Mouse (Mus musculus) brain, adult 2 months (tissue): ENCODE results near the gene Atp13a1.
A peak's percentile ranks its signal among the peaks of the same experiment; 100 is the strongest.

ENCODE experiments used
- DNase-seq: peaks from one replicate; pipeline ENCODE4 v3.0.0; 2011; ENCODE audit warnings: low read depth, low spot score

Gene Atp13a1

DNA sequence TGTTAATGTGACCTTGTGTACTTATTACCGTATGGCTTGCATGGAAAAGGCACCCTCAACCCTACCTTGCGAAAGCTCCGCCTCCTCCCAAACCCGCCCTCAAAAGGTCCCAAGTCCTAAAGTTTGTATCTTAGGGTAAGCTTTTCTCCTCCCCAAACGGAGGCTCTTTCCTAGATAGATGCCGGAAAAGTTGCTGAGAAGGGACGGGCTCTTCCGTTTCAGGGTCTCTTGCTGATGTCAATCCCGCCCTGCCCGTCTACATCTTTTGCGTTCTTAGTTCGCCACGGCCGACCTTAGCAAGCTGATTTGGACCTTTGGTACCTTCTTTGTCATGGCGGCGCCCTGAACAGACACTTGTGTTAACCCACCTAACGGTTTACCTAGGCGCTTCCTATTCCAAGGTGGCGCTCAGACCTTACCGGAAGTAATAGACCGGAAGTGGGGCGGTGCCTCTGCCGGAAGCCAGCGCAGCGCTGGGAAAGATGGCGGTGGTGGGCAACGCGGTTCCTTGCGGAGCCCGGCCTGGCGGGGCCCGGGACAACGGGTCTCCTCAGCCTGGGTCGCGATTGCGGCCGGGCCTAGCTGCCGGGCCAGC, at the start of gene Atp13a1, which contains the start of gene Zfp866:
Gene Atp13a1, plus strand, starts transcription at position 391 of the 595 bp plus-strand sequence.
Gene Zfp866, minus strand, starts transcription at position 406 of the 595 bp plus-strand sequence.
- peak; percentile 95 for DNase-seq

DNA sequence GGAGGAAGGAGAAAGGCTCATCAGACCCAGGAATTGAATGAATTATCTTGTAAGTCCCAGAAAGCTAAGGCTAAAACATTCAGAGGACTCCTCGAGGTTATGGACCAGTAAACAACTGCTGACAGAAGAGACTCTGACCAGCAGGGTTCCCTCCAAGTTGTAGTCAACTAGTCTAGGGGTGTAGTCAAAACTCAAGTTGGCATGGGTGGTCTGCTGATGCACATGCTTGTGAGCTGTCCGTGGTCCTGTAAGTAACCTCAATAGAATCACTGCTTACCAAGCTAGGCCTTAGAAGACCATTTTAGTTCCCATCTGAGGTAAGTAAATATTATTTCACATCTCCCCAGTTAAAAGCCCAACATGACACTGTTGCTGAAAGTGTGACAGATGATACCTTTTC, 49.7 kb upstream of the Atp13a1 start:
- no peak for DNase-seq

DNA sequence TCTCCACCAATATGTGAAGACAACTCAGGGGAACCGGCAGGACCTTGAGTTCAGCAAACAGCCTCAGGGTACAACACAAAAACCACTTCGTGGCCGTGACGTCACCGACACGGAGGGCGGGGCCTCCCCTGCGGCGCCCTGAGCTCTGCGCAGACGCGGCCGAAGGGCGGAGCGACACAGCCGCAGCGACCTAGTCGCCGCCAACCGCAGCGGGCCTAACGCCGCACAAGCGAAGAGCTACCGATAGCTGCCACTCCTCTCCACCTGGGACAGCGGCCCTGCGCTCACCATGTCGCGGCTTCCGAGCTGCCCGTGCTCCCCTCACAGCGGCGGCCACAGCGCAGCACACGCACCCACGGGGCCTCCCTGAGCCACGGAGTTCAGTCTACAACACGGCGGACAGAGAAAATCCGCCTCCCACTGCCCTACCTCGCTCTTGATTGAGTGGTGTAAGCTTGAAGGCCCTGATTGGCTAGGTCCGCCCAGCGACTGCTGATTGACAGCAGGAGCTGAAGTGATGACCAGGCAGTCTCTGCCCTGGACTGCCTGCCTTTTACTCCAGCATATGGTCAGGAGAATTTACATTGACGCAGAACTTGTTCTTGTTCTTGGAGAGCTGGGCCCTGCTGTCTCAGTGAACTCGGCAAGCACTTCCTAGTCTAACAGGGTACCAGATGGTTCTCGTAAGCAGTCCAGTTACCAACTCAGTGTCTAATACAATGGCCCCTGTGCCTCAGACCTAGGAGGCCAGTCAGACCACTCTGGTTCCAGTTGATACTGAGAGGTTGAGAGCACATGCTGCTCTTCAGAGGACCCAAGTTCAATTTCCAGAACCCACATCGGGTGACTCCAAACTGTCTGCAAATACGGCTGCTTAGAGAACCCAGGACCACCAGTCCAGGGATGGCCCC, 41.2 kb upstream of the Atp13a1 start, which contains the start of gene Zfp963:
Gene Zfp963, minus strand, starts transcription at position 427 of the 911 bp plus-strand sequence.
- peak; percentile 99 for DNase-seq

DNA sequence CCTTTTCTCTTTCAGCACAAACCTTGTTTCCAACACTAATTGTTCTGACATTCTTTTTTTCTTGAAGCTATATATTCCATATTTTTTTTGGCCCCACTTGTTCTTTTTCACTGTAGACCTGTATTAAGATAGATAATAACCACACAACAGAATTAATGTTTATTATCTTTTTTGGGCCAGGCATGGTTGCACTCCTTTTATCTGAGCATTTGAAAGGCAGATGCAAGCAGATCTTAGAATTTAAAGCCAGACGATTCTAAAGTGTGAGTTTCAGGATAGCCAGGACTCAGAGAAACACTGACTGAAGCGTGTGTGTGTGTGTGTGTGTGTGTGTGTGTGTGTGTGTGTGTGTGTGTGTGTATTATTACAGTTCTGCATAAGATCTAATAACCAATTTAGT, 38.5 kb upstream of the Atp13a1 start:
- no peak for DNase-seq

DNA sequence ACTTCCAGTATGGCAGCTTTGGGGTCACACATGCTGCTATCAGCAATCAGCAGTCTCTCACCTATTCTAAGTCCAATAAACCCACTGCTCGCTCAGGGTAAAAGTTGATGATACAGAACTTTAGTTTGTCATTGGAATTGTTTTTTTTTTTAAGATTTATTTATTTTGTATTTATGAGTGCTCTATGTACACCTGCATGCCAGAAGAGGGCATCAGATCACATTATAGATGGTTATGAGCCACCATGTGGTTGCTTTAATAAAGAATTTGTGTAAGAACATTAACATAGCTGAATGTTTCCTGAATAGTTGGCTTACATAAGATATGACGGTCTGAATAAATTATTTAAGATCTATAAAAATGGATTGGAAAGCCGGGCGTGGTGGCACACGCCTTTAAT, 32.6 kb upstream of the Atp13a1 start:
- no peak for DNase-seq

DNA sequence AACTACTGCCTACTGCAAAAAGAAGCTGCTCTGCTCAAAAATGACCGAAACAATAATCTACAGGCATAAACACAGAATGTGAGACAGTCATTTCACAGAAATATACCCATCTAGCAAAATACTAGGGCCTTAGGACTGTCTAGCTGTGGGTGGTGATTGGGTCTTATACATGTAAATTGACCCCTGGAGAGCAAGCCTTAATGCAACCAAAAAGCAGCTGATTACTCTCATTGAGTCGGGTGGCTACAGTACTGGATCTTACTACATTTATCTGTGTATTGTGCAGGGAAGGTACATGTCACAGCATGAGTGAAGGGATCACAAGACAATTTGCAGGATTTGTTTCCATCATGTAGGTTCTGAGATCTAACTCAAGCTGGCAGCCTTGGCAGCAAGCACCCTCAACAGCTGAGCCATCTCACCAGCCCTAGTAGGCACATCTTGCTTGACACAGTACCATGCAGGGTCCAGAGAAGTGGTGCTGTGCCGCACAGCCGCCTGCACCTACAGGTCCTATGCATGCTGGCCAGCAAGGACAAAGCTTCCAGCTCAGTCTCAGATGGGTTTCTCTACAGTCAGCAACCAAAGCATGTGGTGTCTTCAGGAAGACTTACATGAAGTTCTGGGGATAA, 29.0 kb upstream of the Atp13a1 start:
- DNase-seq = no peak

DNA sequence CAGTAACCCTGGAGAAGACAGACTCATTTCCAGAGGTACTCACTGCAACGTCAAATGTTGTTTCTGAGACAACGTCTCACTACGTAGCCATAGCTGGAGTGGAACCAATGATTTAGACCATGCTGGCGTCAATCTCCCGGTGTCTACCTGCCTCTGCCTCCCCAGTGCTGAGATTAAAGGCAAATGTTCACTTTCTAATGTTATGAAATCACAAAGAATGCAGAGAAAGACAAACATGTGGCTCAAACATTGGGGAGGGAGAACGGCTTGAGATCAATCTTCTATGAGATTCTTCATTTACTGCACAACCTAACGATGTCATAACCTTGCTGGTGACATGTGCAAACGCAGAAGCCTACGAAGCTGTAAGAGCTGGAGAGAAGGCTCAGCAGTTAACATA, 19.7 kb upstream of the Atp13a1 start:
- DNase-seq = no peak

DNA sequence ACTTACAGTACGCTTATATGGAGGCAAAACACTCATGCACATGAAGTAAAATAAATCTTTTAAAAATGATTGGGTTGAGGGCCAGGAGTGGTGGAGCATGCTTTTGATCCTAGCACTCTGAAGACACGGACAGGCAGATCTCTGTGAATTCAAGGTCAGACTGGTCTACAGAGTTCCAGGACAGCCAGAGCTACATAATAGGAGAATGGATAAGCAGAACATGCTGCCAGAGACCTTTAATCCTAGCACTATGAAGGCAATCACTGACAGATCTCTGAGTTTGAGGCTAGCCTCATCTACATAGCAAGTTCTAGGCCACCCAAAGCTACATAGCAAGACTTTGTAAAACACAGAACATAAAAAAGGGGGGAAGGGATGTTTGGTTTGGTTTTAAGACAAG, 18.9 kb upstream of the Atp13a1 start:
- DNase-seq = no peak

DNA sequence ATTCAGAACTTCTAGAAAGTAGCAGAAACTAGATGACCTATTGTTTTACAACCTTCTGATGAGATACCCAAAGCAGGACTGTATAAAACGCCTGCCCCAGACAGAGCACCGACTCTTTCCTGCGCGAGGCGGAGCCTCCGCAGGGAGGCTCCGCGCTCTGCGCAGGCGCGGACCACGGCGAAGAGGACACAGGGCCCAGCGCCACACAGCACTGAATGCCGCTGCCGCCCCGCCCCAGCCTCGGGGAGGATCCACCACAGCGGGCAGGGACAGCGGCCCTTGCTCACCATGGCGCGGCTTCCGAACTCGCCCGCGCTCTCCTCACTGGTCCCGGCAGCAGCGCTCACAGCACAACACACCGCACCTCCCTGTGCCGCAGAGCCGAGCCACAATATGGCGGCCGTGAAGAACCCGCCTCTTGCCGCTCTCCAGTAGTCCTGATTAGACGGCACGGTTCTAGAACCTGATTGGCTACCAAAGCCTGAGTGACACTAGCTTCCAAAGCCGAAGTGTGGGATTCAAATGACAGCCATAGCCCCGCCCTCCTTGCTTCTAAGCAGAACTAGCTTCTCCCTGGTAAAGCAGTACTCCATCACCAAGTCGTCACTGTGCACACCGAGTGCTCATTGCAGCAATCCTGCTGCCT, 16.3 kb upstream of the Atp13a1 start, which contains the start of gene Gm20422:
Gene Gm20422, minus strand, starts transcription at position 384 of the 646 bp plus-strand sequence.
- DNase-seq = peak; percentile 100

DNA sequence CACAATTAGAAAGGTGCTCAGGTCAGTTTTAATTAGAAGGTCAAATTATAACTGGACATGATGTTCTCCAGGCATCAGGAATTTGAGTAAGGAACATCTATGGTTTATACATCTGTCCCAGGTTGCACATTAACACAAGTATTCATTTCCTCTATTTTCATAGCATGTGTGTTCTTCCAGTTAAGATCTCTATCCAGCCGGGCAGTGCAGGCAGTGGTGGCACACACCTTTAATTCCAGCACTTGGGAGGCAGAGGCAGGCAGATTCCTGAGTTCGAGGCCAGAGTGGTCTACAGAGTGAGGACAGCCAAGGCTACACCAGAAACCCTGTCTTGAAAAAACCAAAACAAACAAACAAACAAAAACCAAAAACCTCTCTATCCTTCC, 15.8 kb upstream of the Atp13a1 start:
- no peak for DNase-seq

DNA sequence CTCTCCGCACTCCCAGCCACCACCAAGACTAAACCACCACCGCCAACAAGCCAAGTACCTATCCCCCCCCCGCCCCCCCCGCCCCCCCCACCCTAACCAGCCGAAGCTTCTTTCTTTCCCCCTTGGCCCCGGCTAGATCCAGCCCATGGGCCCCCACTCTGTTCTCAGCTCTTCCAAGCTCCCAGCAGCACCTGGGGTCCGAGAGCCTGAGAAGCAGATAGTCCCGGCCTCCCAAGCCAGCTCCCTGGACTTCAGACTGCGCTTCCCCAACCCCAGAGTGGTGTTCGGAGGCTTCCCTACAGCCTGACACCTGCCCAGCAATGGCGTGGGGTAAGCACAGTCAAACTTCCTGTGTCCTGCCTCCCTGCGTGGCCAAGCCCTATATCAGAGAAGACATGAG, 13.9 kb upstream of the Atp13a1 start:
- DNase-seq = no peak

DNA sequence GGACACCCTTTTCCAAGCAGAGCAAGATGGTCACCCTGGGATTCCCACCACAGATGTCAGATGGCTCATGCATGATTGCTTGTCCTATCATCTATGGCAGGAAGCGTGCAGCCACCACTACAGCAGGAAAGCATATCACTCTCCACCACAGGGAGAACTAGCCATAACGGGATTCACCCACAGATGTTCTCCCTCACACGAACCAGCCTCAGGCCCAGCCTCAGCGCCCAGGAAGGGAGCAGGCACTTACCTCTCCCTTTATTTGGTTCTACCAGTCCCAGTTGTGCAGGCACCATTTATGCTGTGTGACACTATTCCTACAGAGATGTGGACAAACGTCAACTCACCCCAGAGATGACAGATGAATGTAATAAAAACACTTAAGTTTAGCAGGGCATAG, 1.9 kb upstream of the Atp13a1 start:
- DNase-seq = no peak

DNA sequence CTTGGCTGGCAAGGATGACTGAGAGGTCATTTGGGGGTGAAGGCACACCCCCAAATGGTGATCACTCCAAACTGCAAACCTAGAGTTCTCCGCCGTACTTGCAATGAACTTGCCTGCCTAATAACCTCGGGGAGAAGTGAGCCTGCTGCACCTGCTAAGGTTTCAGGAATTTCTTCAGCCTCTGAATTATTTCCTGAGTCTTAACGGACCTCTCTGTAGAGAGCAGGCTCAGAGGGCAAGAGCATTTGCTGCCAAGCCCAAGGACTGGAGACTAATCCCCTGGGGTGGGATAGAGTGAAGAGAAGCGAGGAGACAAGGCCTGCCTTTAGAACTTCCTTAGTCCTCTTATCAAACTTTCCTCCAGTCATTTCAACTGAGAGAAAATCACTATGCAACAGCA, 1.2 kb upstream of the Atp13a1 start:
- DNase-seq = no peak

DNA sequence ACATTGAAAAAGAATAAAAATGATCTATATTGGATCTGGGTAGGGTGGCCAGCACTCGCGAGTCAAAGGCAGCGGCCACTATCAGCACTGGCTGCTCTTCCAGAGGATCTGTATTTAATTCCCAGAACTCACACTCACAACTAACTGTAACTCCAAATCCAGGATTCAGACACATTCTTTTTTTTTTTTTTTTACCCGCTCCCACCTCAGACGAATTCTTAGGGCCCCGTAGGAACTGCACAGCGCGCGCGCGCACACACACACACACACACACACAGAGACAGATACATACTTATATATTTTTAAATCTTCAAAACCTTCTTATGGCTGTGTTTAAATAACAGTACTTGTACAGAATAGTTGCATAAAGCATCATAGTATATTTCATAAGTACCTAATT, 599 bp upstream of the Atp13a1 start:
- peak; percentile 12 for DNase-seq

DNA sequence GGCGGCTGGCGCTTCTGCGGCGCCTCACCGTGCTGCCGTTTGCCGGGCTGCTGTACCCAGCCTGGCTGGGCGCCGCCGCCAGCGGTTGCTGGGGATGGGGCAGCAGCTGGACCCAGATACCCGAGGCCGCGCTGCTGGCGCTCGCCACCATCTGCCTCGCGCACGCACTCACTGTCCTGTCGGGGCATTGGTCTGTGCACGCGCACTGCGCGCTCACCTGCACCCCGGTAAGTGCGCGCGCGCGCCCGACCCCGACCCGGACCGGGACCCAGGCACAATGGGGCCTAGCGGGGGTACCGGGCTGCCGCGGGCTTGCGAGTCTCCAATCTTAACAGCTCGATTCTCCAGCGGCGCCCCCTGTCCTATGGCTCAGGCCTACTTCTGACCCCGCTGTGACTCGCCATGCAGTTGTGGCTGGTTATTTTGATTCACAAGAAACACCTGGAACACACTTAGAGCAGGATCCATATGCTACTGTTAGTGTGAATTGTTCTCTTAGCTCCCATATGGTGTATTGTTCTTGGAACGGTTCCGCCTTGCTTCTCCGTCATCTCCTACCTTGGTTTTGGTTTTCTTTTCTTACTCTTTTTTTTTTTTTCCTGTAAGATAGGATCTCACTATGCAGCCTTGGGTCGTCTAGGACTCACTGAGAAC, 579 bp downstream of the Atp13a1 start:
- DNase-seq = peak; percentile 66

DNA sequence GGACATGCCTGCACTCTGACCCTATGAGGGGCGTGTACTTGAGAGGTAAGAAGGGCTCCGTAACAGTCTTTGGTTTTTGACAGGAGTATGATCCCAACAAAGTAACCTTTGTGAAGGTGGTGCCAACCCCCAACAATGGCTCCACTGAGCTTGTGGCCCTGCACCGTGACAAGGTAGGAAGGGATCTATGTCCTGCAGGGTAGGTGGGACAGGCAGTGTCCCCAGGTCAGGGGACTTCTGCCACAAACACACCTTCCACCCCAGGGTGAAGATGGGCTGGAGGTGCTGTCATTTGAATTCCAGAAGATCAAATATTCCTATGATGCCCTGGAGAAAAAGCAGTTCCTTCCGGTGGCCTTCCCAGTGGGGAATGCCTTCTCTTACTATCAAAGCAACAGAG, 2.7 kb downstream of the Atp13a1 start:
- no peak for DNase-seq

DNA sequence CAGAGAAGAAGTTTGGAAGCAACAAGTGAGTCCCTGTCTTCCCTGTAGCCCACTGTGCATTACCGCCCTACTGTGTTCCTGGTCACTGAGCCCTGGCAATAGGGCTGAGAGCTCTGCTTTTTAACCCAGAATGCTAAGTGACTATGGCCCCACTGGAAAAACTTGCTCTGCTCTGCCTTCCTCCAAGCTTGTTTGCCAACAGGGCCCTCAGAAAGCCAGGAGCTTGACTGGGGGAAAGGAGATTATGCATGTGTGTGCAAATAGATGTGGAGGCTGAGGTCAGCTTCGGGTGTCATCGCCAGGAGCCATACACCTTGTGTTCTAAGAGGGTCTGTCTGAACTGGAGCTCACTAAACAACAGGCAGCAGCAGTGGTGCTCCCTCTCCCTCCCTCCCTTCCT, 3.1 kb downstream of the Atp13a1 start:
- no peak for DNase-seq

DNA sequence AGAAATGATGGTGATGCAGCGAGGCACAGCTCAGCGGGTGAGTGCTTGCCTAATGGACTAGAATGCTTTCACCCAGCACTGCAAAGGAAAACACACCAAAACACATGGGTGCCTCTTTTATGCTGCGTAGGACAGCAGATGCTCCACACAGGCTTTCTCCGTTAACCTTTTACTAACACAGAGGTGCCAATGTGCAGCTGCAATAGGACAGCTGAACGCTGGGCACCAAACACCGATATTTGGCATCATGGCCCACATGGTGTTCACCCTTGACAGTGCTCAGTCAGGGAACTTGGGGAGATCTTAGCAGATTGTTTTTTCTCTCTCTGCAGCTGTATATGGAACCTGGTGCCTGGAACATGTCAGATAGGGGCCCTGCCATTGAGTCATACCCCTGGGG, 3.9 kb downstream of the Atp13a1 start:
- DNase-seq = no peak

DNA sequence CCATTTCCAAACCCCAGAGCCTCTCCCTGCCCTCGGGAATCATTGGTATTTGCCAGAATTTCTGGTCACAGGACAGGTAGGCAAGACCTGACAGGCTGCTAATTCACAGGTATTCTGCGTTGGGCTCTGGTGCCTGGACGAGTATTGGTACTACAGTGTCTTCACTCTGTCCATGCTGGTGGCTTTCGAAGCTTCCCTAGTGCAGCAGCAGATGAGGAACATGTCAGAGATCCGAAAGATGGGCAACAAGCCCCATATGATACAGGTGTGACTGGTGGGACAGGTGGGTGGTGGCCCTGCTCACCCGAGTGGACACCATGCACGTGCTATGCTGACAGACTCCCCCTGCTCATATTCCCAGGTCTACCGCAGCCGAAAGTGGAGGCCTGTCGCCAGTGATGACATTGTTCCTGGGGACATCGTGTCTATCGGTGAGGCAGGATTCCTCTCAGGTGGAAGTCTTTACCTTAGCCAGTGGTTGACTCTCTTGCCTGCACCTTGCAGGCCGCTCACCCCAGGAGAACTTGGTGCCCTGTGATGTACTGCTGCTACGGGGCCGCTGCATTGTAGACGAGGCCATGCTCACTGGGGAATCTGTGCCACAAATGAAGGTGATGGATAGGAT, 5.9 kb downstream of the Atp13a1 start:
- no peak for DNase-seq

DNA sequence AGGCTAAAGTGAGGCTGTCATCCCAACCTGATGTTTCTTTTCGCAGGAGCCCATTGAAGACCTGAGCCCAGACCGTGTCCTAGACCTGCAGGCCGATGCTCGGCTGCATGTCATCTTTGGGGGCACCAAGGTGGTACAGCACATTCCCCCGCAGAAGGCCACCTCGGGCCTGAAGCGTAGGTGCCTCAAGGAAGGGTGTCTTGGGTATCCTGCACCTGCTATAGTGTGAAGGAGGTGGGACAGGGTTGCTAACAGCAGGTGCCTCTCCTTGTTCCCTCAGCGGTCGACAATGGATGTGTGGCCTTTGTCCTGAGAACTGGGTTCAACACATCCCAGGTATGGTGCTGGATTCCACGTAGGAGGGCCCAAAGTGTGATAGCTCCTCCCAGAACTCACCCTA, 6.7 kb downstream of the Atp13a1 start:
- DNase-seq = no peak

DNA sequence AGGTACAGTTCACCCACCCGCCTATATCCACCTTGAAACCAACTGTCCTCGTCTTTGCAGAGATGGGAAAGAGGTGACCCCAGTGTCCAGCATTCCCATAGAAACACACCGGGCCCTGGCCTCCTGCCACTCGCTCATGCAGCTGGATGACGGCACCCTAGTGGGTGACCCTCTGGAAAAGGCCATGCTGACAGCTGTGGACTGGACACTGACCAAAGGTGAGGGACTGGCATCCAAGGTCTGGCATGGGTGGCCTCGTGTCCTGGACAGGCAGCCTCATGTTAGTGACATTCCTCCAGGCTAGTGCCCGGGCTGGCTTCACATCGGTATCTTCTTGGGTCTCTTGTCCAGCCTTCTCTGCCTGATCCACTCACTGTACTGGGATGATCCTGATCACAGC, 8.3 kb downstream of the Atp13a1 start:
- DNase-seq = no peak
